Mouse (Mus musculus) bone marrow macrophage, adult 2 months (primary cell): ENCODE data around the gene Pi4kb. TPM values are rescaled to one million over a fixed set of nuclear protein-coding genes. Genes with fewer than 3 reads are reported as not detected.

ENCODE experiments used
- H3K27ac ChIP-seq: 2 replicates; pipeline ENCODE4 v1.5.1; 2012; ENCODE audit warnings: low read depth, low read length; ENCODE audit not compliant: insufficient read depth
- H3K4me1 ChIP-seq: 2 replicates; pipeline ENCODE4 v1.6.1; 2012; ENCODE audit warnings: low read length; ENCODE audit not compliant: control insufficient read depth, insufficient read depth
- H3K4me3 ChIP-seq: 2 replicates; pipeline ENCODE4 v1.5.1; 2012; ENCODE audit warnings: mild to moderate bottlenecking, low read length, moderate library complexity; ENCODE audit not compliant: insufficient read depth
- CTCF ChIP-seq: IDR thresholded peaks from 2 replicates; pipeline ENCODE4 v1.5.1; 2012; ENCODE audit warnings: low read depth, mild to moderate bottlenecking, low read length, moderate library complexity
- POLR2A ChIP-seq: IDR thresholded peaks from 2 replicates; pipeline ENCODE4 v1.6.1; 2012; ENCODE audit warnings: mild to moderate bottlenecking, low read depth, low read length, borderline replicate concordance
- polyA plus RNA-seq: library from polyadenylated mRNA; stranded (reverse); fragments of >200 nt; gene quantifications from 2 replicates; pipeline ENCODE4 v1.2.4, GENCODE M21; 2012; ENCODE audit not compliant: missing spikeins, insufficient read depth, insufficient read length

Gene Pi4kb
- polyA plus RNA-seq, 1 experiment = 28.6 TPM

GRCm38 (mm10) chr3:95042166-95042837, 67.8 kb downstream of the Pi4kb start, which contains the start of gene Psmd4:
TSS of gene Psmd4 (minus strand) at chr3:95042614.
- TF ChIP-seq CTCF (no peak), POLR2A (no peak)
- Histone ChIP-seq H3K4me1 (peaks cover 15% of the 10 kb centered on the region), H3K27ac (peak within 1 kb of the TSS; percentile 86), H3K4me3 (peak within 1 kb of the TSS; percentile 87)

GRCm38 (mm10) chr3:95042838-95043229, 68.3 kb downstream of the Pi4kb start:
- Histone ChIP-seq H3K4me1 (peaks cover 18% of the 10 kb centered on the region), H3K4me3 (peak overlapping the region; percentile 87), H3K27ac (peak overlapping the region; percentile 86)
- TF ChIP-seq POLR2A (no peak), CTCF (no peak)

- Histone ChIP-seq H3K4me3 (no peak overlapping the region; the same call in 1 of the 2 replicates), H3K27ac (peak overlapping the region; percentile 86), H3K4me1 (peaks cover 22% of the 10 kb centered on the region)
- no peak for TF ChIP-seq POLR2A
- TF ChIP-seq CTCF = no peak
Observed at GRCm38 (mm10) chr3:95043251-95043650, 68.7 kb downstream of the Pi4kb start.

GRCm38 (mm10) chr3:95046462-95047057, 72.0 kb downstream of the Pi4kb start:
- H3K4me1 ChIP-seq = peaks cover 16% of the 10 kb centered on the region
- no peak overlapping the region for H3K27ac ChIP-seq
- no peak overlapping the region for H3K4me3 ChIP-seq
- TF ChIP-seq POLR2A = no peak
- TF ChIP-seq CTCF = no peak

DNA sequence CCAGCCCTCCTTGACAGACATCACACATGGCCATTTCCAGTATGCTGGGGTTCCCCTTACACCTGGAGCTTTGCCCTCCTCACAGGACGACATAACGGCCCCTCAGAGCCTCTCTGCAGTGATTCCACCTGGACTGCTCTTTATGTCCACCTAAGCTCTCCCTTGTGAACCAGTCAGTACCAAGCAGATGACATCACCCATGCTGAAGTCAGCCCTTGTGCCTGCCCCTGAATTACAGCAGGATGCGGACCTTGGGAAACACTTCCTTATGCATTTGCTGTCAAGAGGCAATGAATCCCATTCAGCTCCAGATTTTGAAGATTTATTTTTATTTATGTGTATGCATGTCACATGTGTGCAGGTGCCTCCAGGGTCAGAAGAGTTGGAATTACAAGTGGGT, 73.4 kb downstream of the Pi4kb start:
- Histone ChIP-seq H3K4me3 (no peak overlapping the region), H3K27ac (no peak overlapping the region), H3K4me1 (peaks cover 16% of the 10 kb centered on the region)
- TF ChIP-seq POLR2A (no peak), CTCF (no peak)

DNA sequence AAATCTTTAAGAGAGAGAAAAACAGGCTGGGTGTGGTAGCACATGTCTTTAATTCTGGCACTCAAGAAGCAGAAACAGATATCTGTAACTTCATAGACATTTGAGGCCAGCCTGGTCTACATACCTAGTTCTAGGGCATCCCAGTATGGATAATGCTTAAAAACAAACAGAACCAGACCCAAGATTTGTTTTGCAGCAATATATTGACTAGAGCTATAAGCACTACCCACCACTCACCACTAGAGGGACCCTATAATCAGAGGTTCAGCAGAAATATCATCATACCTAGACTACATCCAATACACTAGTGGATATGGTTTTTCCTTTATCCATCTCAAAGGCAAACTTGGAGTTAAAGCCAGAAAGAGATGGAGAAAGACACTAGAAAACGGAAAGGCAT, 78.4 kb downstream of the Pi4kb start:
- Histone ChIP-seq H3K4me1 (peaks cover 20% of the 10 kb centered on the region), H3K27ac (no peak overlapping the region), H3K4me3 (no peak overlapping the region)
- TF ChIP-seq POLR2A = no peak
- TF ChIP-seq CTCF = no peak

DNA sequence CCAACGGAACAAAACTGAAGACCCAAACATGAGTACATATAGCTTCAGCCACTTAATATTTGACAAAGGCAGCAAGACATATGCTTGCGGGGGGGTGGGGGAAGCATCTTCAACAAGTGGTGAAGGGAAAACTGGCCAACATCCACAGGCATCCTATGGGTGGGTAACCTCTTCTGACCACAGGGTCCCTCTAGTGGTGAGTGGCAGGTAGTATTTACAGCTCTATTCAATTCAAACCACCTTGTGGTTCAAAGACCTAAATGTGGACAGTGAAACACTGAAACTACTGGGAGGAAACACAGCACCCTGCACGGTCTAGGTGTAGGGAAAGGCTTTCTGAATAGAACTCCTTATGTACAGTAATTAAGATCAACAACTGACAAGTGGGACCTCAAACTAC, 79.2 kb downstream of the Pi4kb start:
- Histone ChIP-seq H3K27ac (0 out of 2 replicates have a peak overlapping the region, but pooled peaks have one; percentile 13), H3K4me3 (no peak overlapping the region), H3K4me1 (peaks cover 15% of the 10 kb centered on the region)
- TF ChIP-seq POLR2A (no peak), CTCF (peak; percentile 53)

DNA sequence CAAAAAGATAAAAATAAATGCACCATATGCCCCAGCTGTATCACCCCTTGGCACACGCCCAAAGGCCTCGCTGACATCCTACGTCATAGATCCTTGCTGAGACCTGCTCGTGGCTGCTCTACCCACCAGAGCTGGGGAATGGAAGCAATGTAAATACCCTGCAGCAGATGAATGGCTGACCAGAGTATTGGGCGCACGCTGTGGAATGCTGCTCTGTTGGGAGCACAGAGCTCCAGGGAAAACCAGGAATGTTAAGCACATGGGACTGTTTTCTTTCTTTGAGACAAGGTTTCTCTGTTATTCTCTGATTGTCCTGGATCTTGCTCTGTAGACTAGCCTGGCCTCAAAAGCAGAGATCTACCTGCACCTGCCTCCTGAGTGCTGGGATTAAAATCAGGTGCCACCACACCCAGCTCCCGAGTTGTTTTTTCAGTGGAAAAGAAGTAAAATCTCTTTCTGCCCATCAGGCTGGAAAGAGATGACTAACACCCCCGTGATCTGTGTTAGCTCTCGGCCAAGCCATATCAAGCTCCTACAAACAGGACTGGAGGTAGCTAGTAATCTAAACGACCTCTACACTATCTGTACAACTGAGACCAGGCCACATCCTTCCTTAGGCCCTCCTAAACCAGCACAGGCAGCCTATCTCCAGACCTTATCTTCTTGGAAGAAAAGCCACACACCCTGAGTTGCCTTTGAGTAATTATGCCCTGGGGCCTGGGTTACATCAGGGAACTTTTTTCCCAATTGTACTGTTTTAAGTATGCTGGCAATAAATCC, 80.1 kb downstream of the Pi4kb start:
- TF ChIP-seq POLR2A (no peak), CTCF (no peak)

GRCm38 (mm10) chr3:95056275-95056674, 81.7 kb downstream of the Pi4kb start:
- Histone ChIP-seq H3K4me1 (peaks cover 15% of the 10 kb centered on the region), H3K4me3 (no peak overlapping the region), H3K27ac (no peak overlapping the region)
- TF ChIP-seq CTCF (no peak), POLR2A (no peak)

More for the DNA sequence above, 80.1 kb downstream of the Pi4kb start:
- Histone ChIP-seq H3K4me3 (no peak overlapping the region), H3K27ac (peak overlapping the region; percentile 85), H3K4me1 (peaks cover 15% of the 10 kb centered on the region)

Other genes with a start within 250 kb of the Pi4kb start
- 0.19 TPM in 1 of 2 replicates, not detected in the other for gene Cgn, start 188.2 kb upstream of the Pi4kb start, polyA plus RNA-seq
- 20.7 and 28.6 TPM in 2 replicates for gene Pogz, start 137.2 kb upstream of the Pi4kb start, polyA plus RNA-seq
- 281 and 392 TPM in 2 replicates for gene Psmb4, start 87.8 kb upstream of the Pi4kb start, polyA plus RNA-seq
- 32.8 and 35.0 TPM in 2 replicates for gene Selenbp1, start 41.7 kb upstream of the Pi4kb start, polyA plus RNA-seq
- 18.7 and 23.1 TPM in 2 replicates for gene Rfx5, start 20.7 kb upstream of the Pi4kb start, polyA plus RNA-seq
- 10.5 and 12.7 TPM in 2 replicates for gene Zfp687, start 40.7 kb downstream of the Pi4kb start, polyA plus RNA-seq
- 136 and 148 TPM in 2 replicates for gene Psmd4, start 67.9 kb downstream of the Pi4kb start, polyA plus RNA-seq
- gene Pip5k1a, start 132.2 kb downstream of the Pi4kb start, polyA plus RNA-seq = 23.4 and 27.8 TPM in 2 replicates
- 54.8 and 57.4 TPM in 2 replicates for gene Vps72, start 136.3 kb downstream of the Pi4kb start, polyA plus RNA-seq
- gene Tmod4, start 149.7 kb downstream of the Pi4kb start, polyA plus RNA-seq = 0.60 TPM in 1 of 2 replicates, not detected in the other
- 88.6 and 112 TPM in 2 replicates for gene Scnm1, start 159.3 kb downstream of the Pi4kb start, polyA plus RNA-seq
- 5.6 and 6.0 TPM in 2 replicates for gene Lysmd1, start 159.4 kb downstream of the Pi4kb start, polyA plus RNA-seq
- gene Tnfaip8l2, start 167.6 kb downstream of the Pi4kb start, polyA plus RNA-seq = 235 and 240 TPM in 2 replicates
- 1.2 and 1.5 TPM in 2 replicates for gene Sema6c, start 185.7 kb downstream of the Pi4kb start, polyA plus RNA-seq
- 36.4 and 38.8 TPM in 2 replicates for gene Gabpb2, start 243.2 kb downstream of the Pi4kb start, polyA plus RNA-seq